Mouse (Mus musculus) midbrain, embryonic 11.5 days (tissue): ENCODE measurements at regions not wholly inside any gene's neighbourhood (a gene's known extent, or its start where the extent isn't known, plus 50 kb on each side); places are given as distances from the start of the nearest gene placed in this dataset.
"Not testable (repeated sequence)": the region's sequence is repeated elsewhere in the genome, so short reads cannot be mapped to it uniquely, and the experiment has no call there.

Experiments
- ATAC-seq: fragments of 200-750 bp; cut with Nextera tagmentation; 2 replicates; pipeline ENCODE4 v1.8.0; 2017; ENCODE audit warnings: moderate TSS enrichment, moderate library complexity; ENCODE audit not compliant: low FRiP score
- DNase-seq: peaks from one replicate; pipeline ENCODE4 v3.0.0; 2015; ENCODE audit warnings: low spot score; ENCODE audit errors: missing footprints
- H3K27ac ChIP-seq: fragments of 300-500 bp; sonication (generic); 2 replicates; pipeline ENCODE4 v1.5.1; 2014; ENCODE audit warnings: low read depth, low read length
- H3K27me3 ChIP-seq: fragments of 300-500 bp; sonication (generic); 2 replicates; pipeline ENCODE4 v1.6.1; 2014; ENCODE audit warnings: mild to moderate bottlenecking, low read length, moderate library complexity, mixed read lengths; ENCODE audit not compliant: control insufficient read depth, insufficient read depth
- H3K36me3 ChIP-seq: fragments of 300-500 bp; sonication (generic); 2 replicates; pipeline ENCODE4 v1.6.1; 2014; ENCODE audit warnings: mild to moderate bottlenecking, low read length, moderate library complexity, mixed read lengths; ENCODE audit not compliant: control insufficient read depth, insufficient read depth
- H3K4me1 ChIP-seq: fragments of 300-500 bp; sonication (generic); 2 replicates; pipeline ENCODE4 v1.6.1; 2014; ENCODE audit warnings: low read length; ENCODE audit not compliant: control insufficient read depth, insufficient read depth
- H3K4me2 ChIP-seq: fragments of 300-500 bp; sonication (generic); 2 replicates; pipeline ENCODE4 v1.6.1; 2014; ENCODE audit warnings: mild to moderate bottlenecking, moderate library complexity
- H3K4me3 ChIP-seq: fragments of 300-500 bp; sonication (generic); 2 replicates; pipeline ENCODE4 v1.5.1; 2014; ENCODE audit warnings: low read depth, low read length
- H3K9ac ChIP-seq: fragments of 300-500 bp; sonication (generic); 2 replicates; pipeline ENCODE4 v1.6.1; 2014; ENCODE audit warnings: low read length
- H3K9me3 ChIP-seq: fragments of 300-500 bp; sonication (generic); 2 replicates; pipeline ENCODE4 v1.6.1; 2016; ENCODE audit warnings: low read length; ENCODE audit not compliant: control insufficient read depth
- WGBS: fragments of 180-500 bp; shearing (Covaris S2); extraction: QIAGEN DNeasy Blood & Tissue Kit; methylation state at CpG from one replicate; pipeline ENCODE4 v1.1.7; 2014; 5-methylcytosine and 5-hydroxymethylcytosine counted together

- not testable (repeated sequence) for H3K27me3 ChIP-seq, H3K27ac ChIP-seq, ATAC-seq, H3K9me3 ChIP-seq, H3K4me3 ChIP-seq, H3K36me3 ChIP-seq, H3K4me1 ChIP-seq, DNase-seq, H3K4me2 ChIP-seq, H3K9ac ChIP-seq
- WGBS = 56% methylated on average over 2 of the region's 2 CpGs
These were observed 424.2 kb downstream of the Cdh10 start for GRCm38 (mm10) chr15:19242962-19243361.

GRCm38 (mm10) chr15:19247489-19247888, 428.7 kb downstream of the Cdh10 start:
- DNase-seq (no peak), ATAC-seq (no peak)
- H3K9me3 ChIP-seq = no peaks in the 10 kb centered on the region
- H3K4me3 ChIP-seq = no peak overlapping the region
- H3K9ac ChIP-seq = no peak overlapping the region
- H3K36me3 ChIP-seq = no peaks in the 10 kb centered on the region
- no peaks in the 10 kb centered on the region for H3K27me3 ChIP-seq
- H3K4me1 ChIP-seq = no peaks in the 10 kb centered on the region
- no peak overlapping the region for H3K4me2 ChIP-seq
- no peak overlapping the region for H3K27ac ChIP-seq
- WGBS = 84% methylated on average over 4 of the region's 4 CpGs

- peak; percentile 40; the same call in 1 of the 2 replicates for ATAC-seq
- WGBS = 60% methylated on average over 10 of the region's 10 CpGs
These were observed 457.4 kb downstream of the Cdh10 start for GRCm38 (mm10) chr15:19275968-19276826.

GRCm38 (mm10) chr15:19316380-19316779, 497.6 kb downstream of the Cdh10 start:
- Histone ChIP-seq H3K27me3 (no peaks in the 10 kb centered on the region), H3K4me1 (no peaks in the 10 kb centered on the region), H3K4me3 (no peak overlapping the region), H3K27ac (no peak overlapping the region), H3K9me3 (no peaks in the 10 kb centered on the region), H3K9ac (no peak overlapping the region), H3K4me2 (no peak overlapping the region), H3K36me3 (no peaks in the 10 kb centered on the region)
- ATAC-seq (no peak), DNase-seq (no peak)
- 84% methylated on average over 1 of the region's 1 CpGs for WGBS

More at GRCm38 (mm10) chr15:19275968-19276826, 457.4 kb downstream of the Cdh10 start:
- no peak for DNase-seq
- no peak overlapping the region for H3K4me2 ChIP-seq
- H3K9ac ChIP-seq = no peak overlapping the region
- H3K4me3 ChIP-seq = no peak overlapping the region
- H3K27ac ChIP-seq = no peak overlapping the region
- H3K36me3 ChIP-seq = no peaks in the 10 kb centered on the region
- H3K27me3 ChIP-seq = no peaks in the 10 kb centered on the region
- no peaks in the 10 kb centered on the region for H3K4me1 ChIP-seq
- no peaks in the 10 kb centered on the region for H3K9me3 ChIP-seq

- no peak overlapping the region for H3K4me3 ChIP-seq
These were observed 537.6 kb downstream of the Cdh10 start for GRCm38 (mm10) chr15:19356322-19356721.

GRCm38 (mm10) chr15:19360650-19361049, 541.9 kb downstream of the Cdh10 start:
- Histone ChIP-seq H3K4me3 (no peak overlapping the region), H3K4me1 (no peaks in the 10 kb centered on the region), H3K9me3 (no peaks in the 10 kb centered on the region), H3K4me2 (no peak overlapping the region), H3K9ac (no peak overlapping the region), H3K27me3 (no peaks in the 10 kb centered on the region), H3K27ac (no peak overlapping the region), H3K36me3 (no peaks in the 10 kb centered on the region)
- 46% methylated on average over 3 of the region's 3 CpGs for WGBS
- 0 out of 2 replicates have a peak, but pooled peaks have one; percentile 52 for ATAC-seq
- peak; percentile 84 for DNase-seq

More at GRCm38 (mm10) chr15:19356322-19356721, 537.6 kb downstream of the Cdh10 start:
- H3K4me1 ChIP-seq = no peaks in the 10 kb centered on the region
- no peaks in the 10 kb centered on the region for H3K9me3 ChIP-seq
- H3K36me3 ChIP-seq = no peaks in the 10 kb centered on the region
- H3K9ac ChIP-seq = no peak overlapping the region
- ATAC-seq = no peak
- no peaks in the 10 kb centered on the region for H3K27me3 ChIP-seq
- H3K4me2 ChIP-seq = no peak overlapping the region
- H3K27ac ChIP-seq = no peak overlapping the region
- DNase-seq = no peak
- WGBS = 89% methylated on average over 1 of the region's 1 CpGs

- no peaks in the 10 kb centered on the region for H3K9me3 ChIP-seq
- no peak overlapping the region for H3K4me2 ChIP-seq
- no peak for ATAC-seq
- DNase-seq = peak; percentile 44
- H3K36me3 ChIP-seq = no peaks in the 10 kb centered on the region
- no peaks in the 10 kb centered on the region for H3K27me3 ChIP-seq
- H3K9ac ChIP-seq = no peak overlapping the region
- WGBS = 86% methylated on average over 4 of the region's 4 CpGs
- no peaks in the 10 kb centered on the region for H3K4me1 ChIP-seq
- H3K4me3 ChIP-seq = no peak overlapping the region
- H3K27ac ChIP-seq = no peak overlapping the region
These were observed 571.2 kb downstream of the Cdh10 start for GRCm38 (mm10) chr15:19389951-19390350.

GRCm38 (mm10) chr15:19391250-19391982, 572.7 kb downstream of the Cdh10 start:
- H3K9ac ChIP-seq = no peak overlapping the region
- no peaks in the 10 kb centered on the region for H3K36me3 ChIP-seq
- DNase-seq = peak; percentile 72
- ATAC-seq = peak; percentile 76
- H3K27ac ChIP-seq = no peak overlapping the region
- no peaks in the 10 kb centered on the region for H3K9me3 ChIP-seq
- H3K4me3 ChIP-seq = no peak overlapping the region
- no peak overlapping the region for H3K4me2 ChIP-seq
- no peaks in the 10 kb centered on the region for H3K4me1 ChIP-seq
- WGBS = 69% methylated on average over 6 of the region's 6 CpGs
- no peaks in the 10 kb centered on the region for H3K27me3 ChIP-seq

- no peaks in the 10 kb centered on the region for H3K36me3 ChIP-seq
- no peak overlapping the region for H3K4me3 ChIP-seq
- no peak for DNase-seq
- no peak overlapping the region for H3K9ac ChIP-seq
- no peaks in the 10 kb centered on the region for H3K4me1 ChIP-seq
- H3K27me3 ChIP-seq = no peaks in the 10 kb centered on the region
- no peak overlapping the region for H3K4me2 ChIP-seq
- no peaks in the 10 kb centered on the region for H3K9me3 ChIP-seq
- no peak overlapping the region for H3K27ac ChIP-seq
- no peak for ATAC-seq
- WGBS = 96% methylated on average over 1 of the region's 1 CpGs
These were observed 576.9 kb downstream of the Cdh10 start for GRCm38 (mm10) chr15:19395681-19396080.
